Mouse (Mus musculus) megakaryocyte progenitor cell, adult 5-6 weeks (primary cell): ENCODE results near the gene Sap30. TPM values are rescaled to one million over a fixed set of nuclear protein-coding genes. Genes with fewer than 3 reads are reported as not detected.
A peak's percentile ranks its signal among the peaks of the same experiment; 100 is the strongest.
"Not testable (repeated sequence)": the region's sequence is repeated elsewhere in the genome, so short reads cannot be mapped to it uniquely, and the experiment has no call there.

ENCODE experiments used
- ATAC-seq: replicated peaks from 2 replicates; pipeline ENCODE4 v1.8.0; 2016; ENCODE audit warnings: mild to moderate bottlenecking, moderate TSS enrichment, inconsistent platforms; ENCODE audit not compliant: poor library complexity
- total RNA-seq, 2 experiments: library from RNA; stranded (forward) in 1 of 2; stranded (reverse) in 1 of 2; fragments of 157-497, 149-512 nt in 1 of 2; fragments of 200-1000 nt in 1 of 2; gene quantifications; 2 replicates each; pipeline versions ENCODE4 v1.2.3 to v1.2.4; 2015 to 2017

Gene Sap30
- total RNA-seq, 2 experiments from 2014 or later: 60.7 to 90.5 TPM

DNA sequence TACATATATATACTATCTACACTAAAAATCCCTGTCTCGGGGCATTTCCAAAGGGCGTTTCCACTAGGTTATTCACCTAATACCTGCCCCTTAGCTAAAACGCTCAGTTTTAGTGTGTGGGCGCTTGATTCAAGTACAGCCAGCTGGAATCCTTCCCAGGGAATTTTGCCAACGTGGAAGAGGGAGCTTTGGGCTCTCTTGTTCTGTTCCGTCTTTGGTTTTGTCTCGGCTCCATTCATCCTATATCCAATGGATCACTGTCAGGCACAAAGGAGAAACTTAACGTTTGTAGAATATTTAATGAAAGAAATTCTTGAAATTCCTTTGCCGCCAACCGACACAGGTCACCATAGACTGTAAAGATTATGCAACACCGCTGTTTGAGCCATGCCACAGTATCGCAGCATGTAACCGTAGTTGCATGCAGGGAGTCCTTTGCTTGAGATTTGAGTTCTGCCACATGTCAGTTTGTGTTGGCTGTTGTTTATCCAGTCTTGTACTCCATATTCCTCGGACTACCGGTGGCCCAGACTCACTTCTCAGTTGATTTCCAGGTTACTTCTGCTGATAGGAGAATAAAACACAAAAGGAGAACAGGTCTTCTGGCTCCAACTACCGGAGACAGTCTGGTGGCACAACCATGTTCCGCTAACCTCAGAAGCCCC is 11.3 kb upstream of the Sap30 start:
- ATAC-seq: no peak

DNA sequence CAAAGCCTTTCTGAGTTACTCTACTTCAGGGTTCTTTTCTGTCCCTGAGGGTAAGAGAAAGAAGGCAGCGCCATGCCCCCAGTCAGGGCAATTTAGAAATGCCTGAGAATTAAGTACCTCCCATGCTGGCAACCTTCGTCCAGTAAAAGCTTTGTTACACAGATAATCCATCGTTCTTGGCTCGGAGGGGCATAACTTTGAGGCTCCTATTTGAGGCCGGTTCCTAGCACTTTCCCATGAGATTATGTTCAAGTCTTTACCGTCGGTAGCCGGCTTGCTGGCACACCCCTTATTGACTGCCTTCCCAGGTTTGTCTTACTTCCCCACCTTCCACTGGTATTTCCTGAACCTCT is 10.8 kb upstream of the Sap30 start:
- ATAC-seq: no peak

DNA sequence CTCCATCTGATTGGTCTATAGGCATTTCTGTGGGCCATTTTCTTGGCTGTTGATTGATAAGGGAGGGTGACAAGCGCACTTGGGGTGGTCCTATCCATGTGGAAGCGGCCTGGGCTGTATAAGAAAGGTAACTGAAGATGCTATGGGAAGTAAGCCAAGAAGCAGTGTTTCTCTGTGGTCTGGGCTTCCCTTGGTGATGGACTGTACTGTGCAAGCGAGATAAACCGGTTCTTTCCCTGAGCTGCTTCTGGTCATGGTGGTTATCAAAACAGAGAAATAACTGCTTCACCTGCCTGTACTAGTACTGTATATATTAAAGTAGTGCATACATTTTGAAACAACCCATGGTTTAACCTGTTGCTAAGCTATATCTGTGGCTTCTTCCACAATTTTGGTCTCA is 4.2 kb upstream of the Sap30 start:
- ATAC-seq: peak; percentile 21

DNA sequence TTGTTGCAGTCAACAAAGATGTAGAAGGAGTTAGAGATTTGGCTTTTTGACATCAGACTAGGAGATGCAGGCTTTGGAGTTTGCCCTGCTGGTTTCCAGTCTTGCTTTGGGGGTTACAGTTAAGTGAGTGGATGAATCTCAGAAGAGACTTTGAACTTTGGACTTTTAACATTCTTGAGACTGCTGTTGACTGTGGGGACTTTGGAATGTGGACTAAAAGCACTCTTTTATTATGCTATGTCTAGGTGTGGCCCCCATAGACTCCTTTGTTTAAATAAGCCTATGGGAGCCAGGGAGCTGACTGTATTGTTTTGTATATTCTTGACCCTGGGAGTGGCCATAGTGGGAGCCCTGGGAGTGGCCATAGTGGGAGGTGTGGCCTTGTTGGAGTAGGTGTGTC is 2.2 kb upstream of the Sap30 start:
- no peak for ATAC-seq

DNA sequence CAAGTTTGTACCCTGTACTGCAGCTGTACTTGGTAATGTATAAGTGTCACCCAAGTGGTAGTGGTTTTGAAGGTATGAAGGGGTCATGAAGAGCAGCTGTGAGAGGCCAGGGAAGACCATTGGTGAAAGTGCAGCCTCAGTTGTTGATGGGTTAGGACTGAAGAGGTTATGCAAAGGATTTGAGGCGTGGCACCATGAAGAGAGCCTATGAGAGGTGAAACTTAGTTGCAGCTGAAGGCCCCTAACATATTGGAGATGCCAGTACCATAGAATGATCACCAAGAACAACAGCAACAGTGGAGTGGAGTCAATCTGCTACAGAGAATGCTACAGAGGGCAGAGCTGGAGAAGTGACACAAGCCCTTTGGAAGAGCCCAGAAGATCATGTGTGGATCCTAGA is 1.7 kb upstream of the Sap30 start:
- ATAC-seq: no peak

DNA sequence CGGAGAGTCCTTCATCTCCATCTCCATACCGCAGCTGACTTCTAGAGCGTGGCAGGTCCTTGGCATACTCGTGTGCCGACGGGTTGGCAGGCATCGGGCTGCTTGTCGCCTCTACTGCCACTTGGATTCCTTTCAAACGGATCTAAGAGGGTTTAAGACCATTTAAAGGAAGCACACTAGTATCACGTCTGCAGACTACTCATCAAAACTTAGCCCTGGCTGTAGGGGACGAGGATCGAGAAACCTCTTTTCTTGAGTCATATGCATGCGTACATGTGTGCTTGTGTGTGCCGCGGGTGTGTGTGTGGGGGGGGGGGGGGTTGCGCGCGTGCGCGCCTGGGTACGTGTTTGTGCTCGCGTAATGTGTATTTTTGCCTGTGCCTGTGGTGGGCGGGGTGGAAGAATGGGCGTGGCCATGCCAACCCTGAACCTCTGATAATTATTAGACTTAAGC is 679 bp upstream of the Sap30 start:
- peak; percentile 59 for ATAC-seq

DNA sequence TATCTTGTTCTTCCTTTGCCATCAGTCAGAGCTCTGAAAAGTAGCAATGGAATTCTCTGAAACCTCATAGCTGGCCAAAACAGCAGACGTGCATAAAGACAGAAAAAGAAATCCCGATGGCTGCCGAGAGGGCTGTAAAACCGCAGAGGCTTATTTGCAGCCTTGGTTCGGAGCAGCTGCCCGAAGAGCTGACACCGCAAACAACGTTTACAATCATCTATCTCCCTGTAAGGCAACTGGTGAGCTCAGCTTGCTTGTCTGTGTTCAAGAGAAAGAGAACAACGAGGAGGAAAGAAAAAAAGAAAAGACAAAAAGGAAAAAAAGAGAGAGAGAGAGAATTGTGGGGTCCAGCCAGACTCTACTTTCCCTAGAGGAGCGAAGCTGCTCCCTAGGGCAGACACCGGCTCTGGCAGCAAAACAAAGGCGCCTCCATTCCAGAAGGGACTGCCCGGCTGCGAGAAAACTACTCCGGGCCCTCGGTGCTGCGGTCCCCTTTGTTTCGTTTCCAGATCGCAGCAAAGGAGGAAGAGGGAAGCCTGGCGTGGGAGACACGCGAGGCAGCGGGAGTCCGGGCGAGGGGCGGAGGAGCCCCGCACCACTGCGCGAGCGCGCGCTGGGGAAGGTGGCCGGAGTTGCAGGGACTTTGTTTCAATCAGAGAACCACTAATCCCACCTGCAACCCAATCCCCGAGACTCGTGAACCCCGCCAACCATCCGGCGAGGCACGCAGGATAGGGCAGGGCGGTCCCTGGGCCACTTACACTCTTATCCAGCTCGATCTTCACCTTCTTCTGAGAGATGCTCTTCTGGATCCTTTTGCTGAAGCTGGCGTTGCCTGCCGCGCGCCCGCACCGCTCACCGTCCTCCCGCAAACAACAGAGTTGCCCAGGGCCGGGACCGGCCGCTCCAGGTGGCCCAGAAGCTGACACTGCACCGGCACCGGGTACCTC is 894 bp downstream of the Sap30 start:
- peak; percentile 29 for ATAC-seq

DNA sequence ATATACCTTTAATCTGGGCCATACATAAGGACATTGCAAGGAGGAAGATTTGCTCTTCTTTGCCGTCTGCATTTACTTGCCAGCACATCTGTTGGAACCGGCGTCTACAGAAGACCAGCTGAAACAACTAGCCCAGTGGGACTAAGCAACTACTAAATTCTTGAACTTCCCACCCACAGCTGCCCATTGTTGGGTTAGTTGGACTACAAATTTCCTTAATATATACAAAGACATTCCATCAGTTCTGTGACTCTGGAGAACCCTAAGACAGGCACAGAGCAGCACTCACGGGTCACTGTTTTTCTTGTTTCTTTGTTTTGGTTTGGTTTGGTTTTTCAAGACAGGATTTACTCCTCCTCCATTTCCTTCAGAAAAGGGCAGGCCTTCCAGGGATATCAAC is 7.1 kb downstream of the Sap30 start:
- ATAC-seq: no peak

DNA sequence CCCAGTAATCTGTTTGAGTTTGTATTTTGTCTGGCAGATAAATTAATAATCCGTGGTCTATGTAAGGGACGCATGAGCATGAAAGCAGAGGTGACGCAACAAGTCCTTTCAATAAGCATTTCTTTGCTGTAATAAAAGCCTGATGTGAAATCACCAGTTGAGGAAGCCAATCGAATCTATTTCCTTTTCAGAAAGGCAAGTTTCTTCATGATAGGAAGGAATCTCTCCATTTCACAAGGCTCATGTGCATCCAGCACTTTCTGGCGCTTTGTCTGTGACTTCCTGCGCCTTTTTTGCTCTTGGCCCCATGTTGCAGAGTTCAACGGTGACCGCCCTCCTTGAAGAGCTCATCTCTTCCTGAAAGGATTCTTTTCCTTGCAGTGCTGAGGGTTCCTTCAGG is 8.0 kb downstream of the Sap30 start:
- peak; percentile 81 for ATAC-seq

DNA sequence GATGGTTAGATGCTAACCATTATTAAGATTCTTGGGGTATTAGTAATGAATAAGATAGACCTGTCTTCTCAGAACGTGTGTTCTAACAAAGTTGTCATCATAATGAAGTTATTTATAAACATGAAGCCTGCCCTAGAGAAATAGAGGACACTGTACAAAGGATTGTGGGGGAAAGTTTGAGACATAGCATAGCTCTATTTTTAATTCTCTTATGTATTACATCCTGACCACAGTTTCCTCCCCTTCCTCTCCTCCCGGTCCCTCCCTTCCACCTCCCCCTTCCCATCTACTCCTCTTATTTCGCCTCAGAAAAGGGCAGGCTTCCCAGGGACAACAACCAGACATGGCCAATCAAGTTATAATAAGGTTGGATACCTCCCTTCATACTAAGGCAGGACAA is 9.3 kb downstream of the Sap30 start:
- no peak for ATAC-seq

DNA sequence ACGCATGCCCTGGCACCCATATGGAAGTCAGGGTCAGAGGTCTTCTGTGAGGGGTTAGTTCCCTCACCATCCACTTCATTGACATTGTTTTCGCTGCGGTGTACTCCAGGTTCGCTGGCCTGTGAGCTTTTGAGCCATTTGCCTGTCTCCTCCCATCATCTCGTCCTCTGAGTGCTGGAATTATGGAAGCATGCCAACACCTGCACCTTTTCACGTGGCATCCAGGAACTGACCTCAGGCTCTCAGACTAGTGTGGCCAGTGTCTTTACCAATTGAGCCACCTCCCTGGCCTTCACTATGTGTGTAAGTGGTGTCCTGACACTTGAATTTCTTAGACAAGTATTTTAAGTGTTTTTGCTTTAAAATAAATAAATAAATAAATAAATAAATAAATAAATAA is 13.9 kb downstream of the Sap30 start:
- ATAC-seq: no peak

DNA sequence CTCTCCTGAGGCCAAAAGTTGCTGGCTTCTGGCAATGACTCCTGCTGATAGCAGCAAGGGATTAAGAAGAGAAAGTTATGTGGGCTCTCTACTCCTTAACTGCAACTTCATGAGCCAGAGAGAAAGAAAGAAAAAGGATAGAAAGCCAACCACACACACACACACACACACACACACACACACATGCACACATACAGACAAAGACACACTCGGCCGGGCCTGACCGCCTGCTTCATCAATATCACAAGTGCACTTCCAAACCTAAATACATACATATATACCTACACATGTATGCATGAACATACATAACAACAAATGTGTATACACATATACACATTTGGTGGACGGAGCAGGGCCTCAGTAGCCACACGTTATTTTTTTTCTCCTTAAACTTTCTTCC is 16.8 kb downstream of the Sap30 start:
- ATAC-seq: no peak

DNA sequence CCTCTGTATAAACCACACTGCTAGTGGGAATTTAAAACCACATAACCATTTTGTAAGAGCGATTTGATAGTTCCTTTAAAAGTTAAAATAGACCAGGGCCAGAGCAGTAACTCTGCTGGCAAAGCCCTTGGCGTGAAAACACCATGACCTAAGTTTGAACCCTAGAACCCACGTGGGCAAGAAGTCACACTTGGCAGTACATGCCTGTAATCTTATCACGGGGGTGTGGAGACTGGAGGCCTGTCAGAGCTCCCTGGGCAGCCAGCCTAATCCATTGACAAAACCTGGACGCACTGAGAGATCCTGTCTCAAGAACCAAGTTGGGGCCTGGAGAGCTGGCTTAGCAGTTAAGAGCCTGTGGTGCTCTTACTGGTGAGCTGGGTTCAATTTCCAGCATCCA is 19.0 kb downstream of the Sap30 start:
- ATAC-seq: peak; percentile 92

DNA sequence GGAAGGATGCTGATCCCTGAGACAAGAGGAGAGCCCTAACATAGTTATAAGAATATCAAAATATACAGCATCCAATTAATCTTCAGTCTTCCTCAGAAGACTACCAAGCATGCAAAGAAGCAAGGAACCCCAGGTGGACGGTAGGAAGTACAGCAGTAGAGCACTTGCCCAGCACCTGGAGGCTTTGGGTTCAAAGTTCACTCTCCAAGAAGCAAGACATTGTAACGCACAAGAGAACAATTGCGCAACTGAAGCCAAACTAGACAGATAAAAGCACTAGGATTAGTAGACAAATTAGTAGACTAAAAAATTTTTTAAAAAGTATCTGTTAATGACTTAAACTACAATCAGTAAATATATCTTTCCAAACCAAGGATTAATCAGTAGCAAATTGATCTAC is 23.9 kb downstream of the Sap30 start:
- ATAC-seq: no peak

DNA sequence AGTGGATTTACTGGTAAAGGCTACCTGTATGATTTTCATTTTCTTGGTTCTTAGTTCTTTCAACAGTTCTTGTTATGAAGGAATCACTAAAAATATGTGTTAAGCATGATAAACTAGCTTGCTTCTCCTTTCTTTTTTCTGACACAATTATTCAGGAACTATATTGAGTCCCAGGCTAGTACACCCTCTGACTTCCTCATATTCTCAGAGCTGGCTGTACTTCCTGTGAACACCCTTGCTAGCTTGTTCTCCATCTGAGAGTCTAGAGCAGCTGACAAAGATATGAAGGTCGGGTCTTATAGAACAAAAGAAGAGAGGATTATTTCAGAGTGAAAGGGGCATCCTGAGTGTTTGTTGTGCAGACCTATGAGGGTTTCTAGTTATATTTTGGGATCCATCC is 24.8 kb downstream of the Sap30 start:
- peak; percentile 98 for ATAC-seq

DNA sequence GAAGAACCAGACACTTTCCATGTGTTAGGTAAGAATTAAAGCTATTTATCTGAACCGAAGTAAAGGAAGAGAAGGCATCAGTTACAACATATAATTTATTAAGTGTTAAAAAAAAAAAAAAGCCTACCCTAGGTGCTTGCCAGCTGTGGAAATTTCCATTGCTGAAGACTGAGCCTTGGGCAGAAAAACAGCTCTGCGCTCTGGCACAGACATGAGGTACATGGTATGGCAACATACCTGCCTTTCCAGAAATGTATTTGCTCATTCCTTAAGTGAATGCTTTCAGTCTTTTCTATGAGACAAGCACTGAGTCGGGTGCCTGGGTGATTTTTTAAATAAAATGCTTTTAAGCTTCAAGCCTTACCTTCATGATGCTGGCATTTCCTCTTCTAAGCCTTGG is 29.7 kb downstream of the Sap30 start:
- ATAC-seq: no peak

DNA sequence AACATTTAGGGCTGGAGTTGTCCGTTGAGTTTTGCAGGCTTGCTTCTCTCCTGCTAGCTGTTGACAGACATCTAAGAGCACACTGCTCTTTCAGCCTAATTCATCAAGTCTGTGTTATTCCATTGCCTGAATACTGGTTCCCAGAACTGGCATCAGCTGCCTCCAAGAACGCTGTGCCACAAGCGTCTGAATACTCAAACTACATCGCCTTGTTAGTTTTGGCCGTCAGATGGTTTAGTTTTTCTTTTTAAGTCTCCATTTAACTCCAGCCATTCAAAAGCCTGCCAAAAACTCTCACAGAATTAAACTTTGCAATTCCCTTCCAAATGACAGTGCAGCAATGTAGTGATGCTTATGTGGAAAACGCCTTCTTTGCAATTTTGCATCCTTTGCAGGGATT is 30.5 kb downstream of the Sap30 start:
- no peak for ATAC-seq

DNA sequence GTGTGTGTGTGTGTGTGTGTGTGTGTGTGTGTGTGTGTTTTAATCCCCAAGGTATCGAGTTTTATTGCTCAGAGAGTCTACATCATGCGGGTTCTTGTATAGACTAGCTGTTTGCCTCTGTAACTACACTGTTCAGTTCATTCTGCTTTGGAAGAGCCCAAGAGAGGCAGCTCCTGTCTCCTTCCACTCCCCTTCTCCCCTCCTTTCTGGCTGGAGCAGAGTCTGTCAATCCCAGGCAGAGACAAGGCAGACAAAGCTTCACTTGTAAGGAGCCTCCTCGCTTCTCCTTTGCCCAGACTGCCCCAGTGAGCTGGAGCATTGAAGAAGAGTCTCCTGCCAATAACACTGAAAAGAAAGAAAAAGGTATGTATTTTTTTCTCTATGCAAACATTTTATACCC is 31.9 kb downstream of the Sap30 start, which contains the start of gene Scrg1:
Scrg1 (plus strand) TSS at position 159 of the 400 bp plus-strand sequence.
- no peak for ATAC-seq

DNA sequence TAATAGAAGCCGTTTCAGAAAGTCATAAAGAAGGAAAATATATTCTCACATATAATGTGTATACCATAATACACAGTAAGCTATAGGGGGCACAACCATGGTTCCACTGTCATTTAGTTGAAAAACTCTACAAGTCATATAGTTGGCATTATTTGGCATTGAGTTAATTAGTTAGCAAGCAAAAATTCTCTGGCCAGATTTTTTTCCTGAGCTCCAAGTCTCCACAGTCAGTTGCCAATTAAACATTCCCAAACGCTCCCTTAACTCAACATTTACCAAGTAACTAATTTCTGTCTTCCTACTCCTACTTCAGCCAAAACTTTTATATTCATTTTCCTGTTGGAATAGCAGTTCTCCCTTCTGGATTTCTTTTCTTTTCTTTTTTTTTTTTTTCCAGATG is 34.3 kb downstream of the Sap30 start:
- ATAC-seq: no peak

DNA sequence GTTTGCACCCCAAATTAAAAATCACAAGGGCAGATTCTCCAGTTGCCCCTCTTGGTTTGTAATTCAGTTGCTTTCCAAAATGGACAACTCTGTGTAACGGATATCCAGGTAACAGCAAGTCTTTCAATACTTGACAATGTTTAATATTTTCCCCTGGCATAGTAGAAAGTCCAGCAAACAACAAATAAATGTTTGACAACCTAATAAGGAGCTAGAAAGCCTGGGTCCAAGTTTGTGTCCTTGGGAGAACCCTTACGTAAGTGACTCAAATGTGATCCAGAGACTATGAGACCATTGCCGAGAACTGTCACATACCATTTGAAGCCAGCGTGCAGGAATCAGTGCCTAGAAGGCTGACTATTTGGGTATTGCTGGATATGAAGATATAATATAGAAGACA is 35.8 kb downstream of the Sap30 start:
- no peak for ATAC-seq

DNA sequence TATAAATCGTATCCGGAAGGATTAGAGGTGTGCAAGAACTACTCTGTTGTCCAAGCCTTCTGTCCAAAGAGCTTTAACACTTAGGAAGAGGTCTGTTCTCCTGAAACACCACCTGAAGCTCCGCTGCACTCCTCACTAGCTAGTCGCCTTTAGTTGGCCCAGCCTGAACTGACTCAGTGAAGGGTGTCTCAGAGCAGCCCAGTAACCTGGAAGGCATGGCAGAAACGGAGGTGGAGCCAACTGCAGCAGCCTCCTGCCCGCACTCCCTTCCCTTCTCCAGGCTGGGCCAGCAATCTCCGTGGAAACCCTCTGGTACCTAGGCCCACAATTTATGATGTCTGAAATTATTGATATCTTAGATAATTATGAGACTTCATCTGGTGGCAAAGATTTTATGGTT is 36.9 kb downstream of the Sap30 start:
- ATAC-seq: no peak

DNA sequence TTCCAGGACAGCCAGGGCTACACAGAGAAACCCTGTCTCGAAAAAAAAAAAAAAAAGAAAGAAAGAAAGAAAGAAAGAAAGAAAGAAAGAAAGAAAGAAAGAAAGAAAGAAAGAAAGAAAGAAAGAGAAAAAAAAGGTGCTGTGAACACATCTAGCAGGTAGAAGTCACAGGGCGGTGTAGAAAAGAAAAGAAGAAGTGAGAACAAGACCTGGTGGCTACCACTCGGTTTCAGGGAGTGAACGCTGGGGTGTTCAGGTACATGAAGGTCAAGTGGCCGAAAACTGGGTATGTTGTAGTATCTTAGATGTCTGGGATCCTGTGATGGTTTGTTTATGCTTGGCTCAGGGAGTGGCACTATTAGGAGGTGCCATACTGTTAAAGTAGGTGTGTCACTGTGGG is 41.8 kb downstream of the Sap30 start:
- ATAC-seq: not testable (repeated sequence)
